Mouse (Mus musculus) liver, postnatal 0 days (tissue): ENCODE data around the gene Pth1r. TPM values are rescaled to one million over a fixed set of nuclear protein-coding genes. Genes with fewer than 3 reads are reported as not detected.

Experiments
- ATAC-seq: fragments of 200-750 bp; cut with Nextera tagmentation; 2 replicates; pipeline ENCODE4 v1.8.0; 2017; ENCODE audit warnings: mild to moderate bottlenecking, moderate library complexity
- DNase-seq: peaks from one replicate; pipeline ENCODE4 v3.0.0-alpha.2; 2016
- H3K27ac ChIP-seq: fragments of 300-500 bp; sonication (generic); 2 replicates; pipeline ENCODE4 v1.5.1; 2014; ENCODE audit warnings: antibody characterized with exemption, moderate library complexity, mild to moderate bottlenecking, low read depth
- H3K27me3 ChIP-seq: fragments of 300-500 bp; sonication (generic); 2 replicates; pipeline ENCODE4 v1.6.1; 2014; ENCODE audit warnings: low read length, control low read depth, mixed read lengths; ENCODE audit not compliant: insufficient read depth
- H3K36me3 ChIP-seq: fragments of 300-500 bp; sonication (generic); replicated peaks from 2 replicates; pipeline ENCODE4 v1.6.1; 2014; ENCODE audit warnings: mild to moderate bottlenecking, control low read depth, low read length, moderate library complexity, mixed read lengths; ENCODE audit not compliant: insufficient read depth
- H3K4me1 ChIP-seq: fragments of 300-500 bp; sonication (generic); 2 replicates; pipeline ENCODE4 v1.6.1; 2014; ENCODE audit warnings: antibody characterized with exemption, mild to moderate bottlenecking, control low read depth; ENCODE audit not compliant: insufficient read depth
- H3K4me2 ChIP-seq: fragments of 300-500 bp; sonication (generic); 2 replicates; pipeline ENCODE4 v1.6.1; 2014; ENCODE audit warnings: low read depth, mild to moderate bottlenecking, low read length, moderate library complexity, mixed read lengths
- H3K4me3 ChIP-seq: fragments of 300-500 bp; sonication (generic); 2 replicates; pipeline ENCODE4 v1.5.1; 2014; ENCODE audit warnings: low read depth, low read length
- H3K9ac ChIP-seq: fragments of 300-500 bp; sonication (generic); replicated peaks from 2 replicates; pipeline ENCODE4 v1.6.1; 2014; ENCODE audit warnings: mild to moderate bottlenecking, moderate library complexity
- H3K9me3 ChIP-seq: fragments of 300-500 bp; sonication (generic); 2 replicates; pipeline ENCODE4 v1.6.1; 2016; ENCODE audit warnings: mild to moderate bottlenecking, control low read depth, low read length, mixed read lengths
- CTCF ChIP-seq: sonication (generic); IDR thresholded peaks from 2 replicates; pipeline ENCODE4 v1.5.1; 2016; ENCODE audit warnings: antibody characterized with exemption, low read depth
- EP300 ChIP-seq: IDR thresholded peaks from 2 replicates; pipeline ENCODE4 v1.6.1; 2016; ENCODE audit warnings: antibody characterized with exemption, low read depth, mild to moderate bottlenecking
- WGBS: fragments of 180-500 bp; shearing (Covaris S2); extraction: QIAGEN DNeasy Blood & Tissue Kit; methylation state at CpG from one replicate; pipeline ENCODE4 v1.1.7; 2014; ENCODE audit not compliant: insufficient replicate concordance; 5-methylcytosine and 5-hydroxymethylcytosine counted together
- polyA plus RNA-seq: library from polyadenylated mRNA; unstranded; fragments of >200 nt; fragmentation: Nextera tagmentation; extraction: Ambion mirVana; gene quantifications from 2 replicates; pipeline ENCODE4 v1.2.1, GENCODE M21; 2015

The Pth1r gene
- polyA plus RNA-seq, 1 experiment from 2014 or later: 5.3 TPM

- Histone ChIP-seq H3K4me1 (peaks cover 58% of the 10 kb centered on the region), H3K9ac (no peak overlapping the region), H3K4me3 (no peak overlapping the region), H3K9me3 (no peaks in the 10 kb centered on the region), H3K36me3 (no peaks in the 10 kb centered on the region), H3K27ac (no peak overlapping the region), H3K4me2 (no peak overlapping the region), H3K27me3 (no peaks in the 10 kb centered on the region)
- no peak for ATAC-seq
- TF ChIP-seq CTCF: no peak
- TF ChIP-seq EP300: no peak
- 48% methylated on average over 7 of the region's 7 CpGs for WGBS
- no peak for DNase-seq
These were observed 66.0 kb downstream of the Pth1r start for GRCm38 (mm10) chr9:110680736-110681507.

GRCm38 (mm10) chr9:110678886-110679285, 68.1 kb downstream of the Pth1r start:
- H3K36me3 ChIP-seq: no peaks in the 10 kb centered on the region
- no peaks in the 10 kb centered on the region for H3K9me3 ChIP-seq
- WGBS: 78% methylated on average over 5 of the region's 5 CpGs
- H3K4me2 ChIP-seq: no peak overlapping the region
- DNase-seq (no peak), ATAC-seq (no peak)
- H3K27me3 ChIP-seq: no peaks in the 10 kb centered on the region
- H3K4me3 ChIP-seq: no peak overlapping the region
- no peak overlapping the region for H3K9ac ChIP-seq
- TF ChIP-seq CTCF (no peak), EP300 (no peak)
- H3K27ac ChIP-seq: no peak overlapping the region
- peaks cover 55% of the 10 kb centered on the region for H3K4me1 ChIP-seq

DNA sequence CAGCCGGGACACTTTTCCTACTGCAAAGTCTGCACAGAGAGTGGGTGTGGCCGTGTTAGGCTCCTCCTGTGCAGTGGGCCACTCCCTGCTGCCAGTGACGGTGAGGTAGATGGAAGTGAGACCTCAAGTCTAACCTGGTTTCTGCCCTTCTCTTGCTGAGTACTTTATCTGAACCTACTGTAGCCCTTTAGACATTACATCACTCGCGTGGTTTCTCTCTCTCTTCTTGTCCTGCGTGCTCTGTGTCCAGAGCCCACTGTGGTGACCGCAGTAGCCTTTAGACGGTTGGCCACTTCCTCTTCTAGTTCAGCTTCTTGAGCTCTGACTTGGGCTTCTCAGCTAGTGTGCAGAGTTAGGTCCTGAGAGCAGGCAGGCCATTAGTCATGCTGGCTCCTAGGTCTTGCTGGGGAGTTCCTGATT, 70.4 kb downstream of the Pth1r start:
- Histone ChIP-seq H3K9ac (no peak overlapping the region), H3K9me3 (no peaks in the 10 kb centered on the region), H3K27ac (peak overlapping the region; percentile 64; the same call in 1 of the 2 replicates), H3K4me1 (peaks cover 51% of the 10 kb centered on the region), H3K36me3 (no peaks in the 10 kb centered on the region), H3K4me3 (no peak overlapping the region), H3K4me2 (peak overlapping the region; percentile 26; the same call in 1 of the 2 replicates), H3K27me3 (no peaks in the 10 kb centered on the region)
- DNase-seq: peak; percentile 59
- ATAC-seq: peak; percentile 70
- TF ChIP-seq EP300 (no peak), CTCF (no peak)
- 30% methylated on average over 8 of the region's 8 CpGs for WGBS

DNA sequence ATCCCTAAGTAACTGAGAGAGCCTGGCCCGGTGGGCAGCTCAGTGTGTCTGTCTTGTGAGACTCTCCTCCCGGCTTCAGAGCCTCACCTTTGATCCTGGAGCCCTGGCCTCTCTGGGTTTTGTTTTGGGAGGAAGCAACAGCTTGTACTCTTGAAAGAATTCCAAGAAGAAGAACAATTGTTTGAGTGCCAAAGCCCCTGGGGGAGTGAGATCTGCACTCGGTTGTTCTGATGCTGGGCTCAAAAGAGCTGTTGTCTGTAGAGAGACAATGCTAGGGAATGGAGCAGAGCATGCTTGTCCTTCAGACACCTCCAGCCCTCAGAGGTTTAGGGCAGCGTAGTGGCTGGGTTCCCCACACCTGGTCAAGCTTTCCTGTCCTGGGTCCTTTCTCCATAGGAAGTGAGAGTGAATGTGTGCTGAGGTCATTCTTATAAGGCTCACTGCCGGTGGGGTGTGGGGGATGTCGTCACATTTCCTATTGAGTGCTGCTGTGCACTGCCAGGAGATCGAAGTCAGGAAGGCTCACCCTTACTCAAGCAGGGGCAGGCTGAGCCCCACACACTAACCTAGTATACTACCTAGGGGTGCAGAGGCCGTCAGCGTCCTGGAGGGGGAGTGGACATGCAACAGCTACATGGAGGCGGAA, 73.7 kb downstream of the Pth1r start:
- no peaks in the 10 kb centered on the region for H3K27me3 ChIP-seq
- TF ChIP-seq EP300 (no peak), CTCF (no peak)
- H3K4me1 ChIP-seq: peaks cover 73% of the 10 kb centered on the region
- no peaks in the 10 kb centered on the region for H3K9me3 ChIP-seq
- DNase-seq: peak; percentile 33
- H3K9ac ChIP-seq: no peak overlapping the region
- H3K27ac ChIP-seq: peak overlapping the region; percentile 29; the same call in 1 of the 2 replicates
- ATAC-seq: no peak
- H3K4me3 ChIP-seq: no peak overlapping the region
- H3K4me2 ChIP-seq: no peak overlapping the region; the same call in 1 of the 2 replicates
- no peaks in the 10 kb centered on the region; the same call in 1 of the 2 replicates for H3K36me3 ChIP-seq
- 45% methylated on average over 10 of the region's 10 CpGs for WGBS

DNA sequence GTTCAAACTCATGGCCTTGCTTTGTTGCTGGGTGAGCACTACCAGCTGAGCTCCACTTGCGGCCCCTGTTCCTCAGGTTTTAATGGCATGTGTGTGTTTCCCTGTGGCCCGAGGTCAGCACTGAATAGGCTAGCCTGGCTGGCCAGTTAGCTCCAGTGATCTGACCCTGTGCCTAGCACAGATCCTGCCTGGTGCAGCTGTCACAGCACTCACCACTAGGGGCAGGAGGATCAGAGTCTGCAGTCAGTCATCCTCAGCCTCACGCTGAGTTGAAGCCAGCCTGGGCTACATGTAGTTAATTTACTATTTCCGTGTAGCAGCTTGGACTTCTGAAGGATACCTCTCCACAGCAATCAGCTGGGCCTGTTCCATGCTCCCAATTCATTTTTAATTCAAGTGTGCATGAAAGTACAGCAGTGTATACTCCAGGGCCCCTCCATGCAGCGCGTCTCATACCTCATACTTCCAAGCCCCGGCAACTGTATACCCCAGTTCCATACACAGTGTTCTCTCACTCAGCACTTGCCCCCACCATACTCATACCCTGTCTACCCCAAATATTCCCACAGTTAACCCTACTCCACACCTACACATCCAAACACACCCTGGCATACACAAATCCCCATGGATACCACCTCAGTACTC, 74.4 kb downstream of the Pth1r start:
- ATAC-seq (no peak), DNase-seq (peak; percentile 60)
- Histone ChIP-seq H3K27ac (0 out of 2 replicates have a peak overlapping the region, but pooled peaks have one; percentile 29), H3K27me3 (no peaks in the 10 kb centered on the region), H3K4me2 (no peak overlapping the region; the same call in 1 of the 2 replicates), H3K9me3 (no peaks in the 10 kb centered on the region), H3K9ac (no peak overlapping the region), H3K4me3 (no peak overlapping the region), H3K4me1 (peaks cover 73% of the 10 kb centered on the region), H3K36me3 (no peaks in the 10 kb centered on the region; the same call in 1 of the 2 replicates)
- TF ChIP-seq CTCF (peak; percentile 83), EP300 (no peak)
- WGBS: 64% methylated on average over 7 of the region's 7 CpGs

Other genes with a start within 250 kb of the Pth1r start
- gene Setd2, start 214.5 kb downstream of the Pth1r start, polyA plus RNA-seq: 9.6 and 10.1 TPM in 2 replicates
- 1.3 and 1.4 TPM in 2 replicates for gene Nradd, start 122.7 kb downstream of the Pth1r start, polyA plus RNA-seq
- 1.5 and 2.0 TPM in 2 replicates for gene Nbeal2, start 93.0 kb downstream of the Pth1r start, polyA plus RNA-seq
- 69.3 and 71.1 TPM in 2 replicates for gene Ccdc12, start 90.6 kb downstream of the Pth1r start, polyA plus RNA-seq
- 0.52 and 2.0 TPM in 2 replicates for gene Myl3, start 5.3 kb downstream of the Pth1r start, polyA plus RNA-seq
- not detected in 2 replicates for gene Prss42, start 51.0 kb upstream of the Pth1r start, polyA plus RNA-seq
- gene Prss44, start 66.8 kb upstream of the Pth1r start, polyA plus RNA-seq: not detected in 2 replicates
- gene Prss43, start 79.5 kb upstream of the Pth1r start, polyA plus RNA-seq: not detected in 2 replicates
- not detected in 2 replicates for gene Prss45, start 87.4 kb upstream of the Pth1r start, polyA plus RNA-seq
- not detected in 2 replicates for gene Prss46, start 97.4 kb upstream of the Pth1r start, polyA plus RNA-seq
- gene Prss50, start 110.8 kb upstream of the Pth1r start, polyA plus RNA-seq: 9.2 and 10.3 TPM in 2 replicates
- 2.2 TPM in 2 replicates for gene Als2cl, start 132.7 kb upstream of the Pth1r start, polyA plus RNA-seq
- gene Tmie, start 133.0 kb upstream of the Pth1r start, polyA plus RNA-seq: 5.4 and 6.0 TPM in 2 replicates
- gene Fam240a, start 169.7 kb upstream of the Pth1r start, polyA plus RNA-seq: not detected in 2 replicates
- not detected in 2 replicates for gene Tdgf1, start 199.0 kb upstream of the Pth1r start, polyA plus RNA-seq
- gene Lrrc2, start 204.4 kb upstream of the Pth1r start, polyA plus RNA-seq: 0.13 and 0.38 TPM in 2 replicates
- gene Rtp3, start 243.4 kb upstream of the Pth1r start, polyA plus RNA-seq: 11.6 and 14.6 TPM in 2 replicates